Mouse (Mus musculus): ENCODE data around the gene Olfr601.
"Not testable (repeated sequence)": the region's sequence is repeated elsewhere in the genome, so short reads cannot be mapped to it uniquely, and the experiment has no call there.

Gene Olfr601

GRCm38 (mm10) chr7:103362555-103362954 lies at the start of gene Olfr601:
Olfr601 (minus strand) TSS chr7:103362655.
- DNase-seq (ENCODE audit: low spot score): no peak

GRCm38 (mm10) chr7:103406521-103407055 lies 44.1 kb upstream of the Olfr601 start:
- not testable (repeated sequence) for DNase-seq (ENCODE audit: low spot score)

- no peak for DNase-seq (ENCODE audit: low spot score)
These were observed 36.5 kb upstream of the Olfr601 start for GRCm38 (mm10) chr7:103398981-103399380.

DNA sequence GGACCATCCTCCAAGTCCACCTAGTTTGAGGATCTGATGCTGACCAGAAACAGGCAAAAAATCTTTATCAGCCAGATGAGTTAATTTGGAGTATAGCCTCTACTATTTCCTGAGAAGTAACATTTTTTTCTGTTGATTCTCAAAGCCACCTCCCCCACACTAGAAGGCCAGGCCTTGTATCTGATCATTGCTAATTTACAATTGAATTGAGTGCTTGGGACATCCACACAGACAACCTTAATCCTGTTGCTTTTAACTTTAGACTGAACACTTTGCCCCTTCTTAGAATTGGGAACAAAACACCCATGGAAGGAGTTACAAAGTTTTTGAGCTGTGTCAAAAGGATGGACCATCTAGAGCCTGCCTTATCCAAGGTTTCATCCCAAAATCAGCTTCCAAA lies 35.3 kb upstream of the Olfr601 start:
- DNase-seq (ENCODE audit: low spot score): no peak

- no peak for DNase-seq (ENCODE audit: low spot score)
These were observed 23.6 kb upstream of the Olfr601 start, which contains the start of gene Olfr603 for GRCm38 (mm10) chr7:103386077-103386476. Olfr603 (minus strand) TSS chr7:103386177.

DNA sequence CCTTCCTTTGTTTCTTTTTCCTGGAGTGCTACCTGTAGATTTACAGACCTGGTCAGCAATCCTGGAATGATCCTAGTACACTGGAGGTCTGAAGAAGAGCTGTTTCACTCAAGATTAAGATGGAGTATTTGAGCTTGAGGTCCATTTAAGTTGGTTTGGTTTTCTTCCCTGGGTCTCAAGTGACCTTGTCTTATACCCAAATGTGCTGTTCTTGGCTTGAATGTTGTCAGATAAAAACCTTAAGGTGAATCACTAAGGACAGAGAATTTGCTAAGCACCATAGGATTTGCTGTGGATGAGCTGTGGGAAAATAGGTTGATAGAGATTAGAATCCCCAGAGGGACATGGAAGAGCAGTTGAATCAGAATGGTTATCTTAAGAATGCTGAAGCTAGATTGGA lies 12.9 kb downstream of the Olfr601 start, which contains the start of gene Olfr600:
Gene Olfr600, minus strand, starts transcription at position 101 of the 400 bp plus-strand sequence.
- DNase-seq (ENCODE audit: low spot score): no peak

GRCm38 (mm10) chr7:103335617-103336016 lies 26.8 kb downstream of the Olfr601 start, which contains the start of gene Olfr599:
Olfr599 (plus strand) TSS chr7:103335917.
- no peak for DNase-seq (ENCODE audit: low spot score)

- DNase-seq (ENCODE audit: low spot score): no peak
These were observed 39.2 kb downstream of the Olfr601 start, which contains the start of gene Olfr598 for GRCm38 (mm10) chr7:103323268-103323667. Olfr598 (plus strand) TSS chr7:103323568.

GRCm38 (mm10) chr7:103316015-103316414 lies 46.4 kb downstream of the Olfr601 start, which contains the start of gene Olfr597:
Olfr597 (plus strand) TSS chr7:103316315.
- DNase-seq (ENCODE audit: low spot score): not testable (repeated sequence)
